Mouse (Mus musculus): Measurements from ENCODE around the gene Gabbr2.

- TF ChIP-seq CTCF (IDR thresholded peaks at IDR 0.05; ENCODE audit: borderline replicate concordance, insufficient read depth, low read depth, low read length) (no peak), POLR2A (IDR thresholded peaks at IDR 0.05; ENCODE audit: borderline replicate concordance, insufficient read depth, low read length) (no peak)
Measured at GRCm38 (mm10) chr4:46840146-46840545, 151.5 kb downstream of the Gabbr2 start.

Data from cerebellum, adult 2 months (tissue).